Mouse (Mus musculus): ENCODE measurements at regions not wholly inside any gene's neighbourhood (a gene's known extent, or its start where the extent isn't known, plus 50 kb on each side); places are given as distances from the start of the nearest gene placed in this dataset.

DNA sequence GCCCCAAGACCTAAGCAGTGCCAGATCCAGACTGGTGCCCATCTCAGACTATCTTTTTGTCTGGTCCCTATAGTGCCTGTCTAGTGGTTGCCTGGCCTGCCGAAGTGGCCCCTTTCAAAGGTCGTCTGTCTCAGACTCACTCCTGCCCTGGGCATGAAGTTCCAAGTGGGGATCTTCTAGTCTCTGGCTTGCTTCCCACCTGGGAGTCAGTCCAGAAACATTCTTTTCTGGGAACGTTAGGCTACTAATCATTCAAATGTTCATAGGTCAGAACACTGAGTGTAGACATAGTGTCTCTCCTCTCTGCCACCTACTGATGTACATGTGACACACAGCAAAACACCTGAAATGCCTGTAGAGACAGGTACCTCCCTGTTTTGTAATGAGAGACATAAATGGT lies 297.6 kb downstream of the Htr7 start:
- H3K27ac ChIP-seq (ENCODE audit: insufficient read depth, low read depth, low read length), result no peak overlapping the region
- TF ChIP-seq CTCF (conservative IDR thresholded peaks at IDR 0.05; ENCODE audit: insufficient read depth, insufficient read length, low read depth, low read length), result no peak
- no peak for TF ChIP-seq POLR2A (IDR thresholded peaks at IDR 0.05; ENCODE audit: low read depth, low read length)
- H3K4me1 ChIP-seq (ENCODE audit: control insufficient read depth, insufficient read depth, low read length), result peaks cover 5% of the 10 kb centered on the region; the same call in 1 of the 2 replicates
- H3K27me3 ChIP-seq (replicated peaks; ENCODE audit: control insufficient read depth, insufficient read depth, low read length), result no peaks in the 10 kb centered on the region
- H3K36me3 ChIP-seq (ENCODE audit: control insufficient read depth, insufficient read depth, low read length), result no peaks in the 10 kb centered on the region
- WGBS, result 47% methylated on average over 3 of the region's 3 CpGs
- DNase-seq, result peak; percentile 95
- no peak overlapping the region for H3K4me3 ChIP-seq (ENCODE audit: insufficient read depth, low read depth, low read length)

DNA sequence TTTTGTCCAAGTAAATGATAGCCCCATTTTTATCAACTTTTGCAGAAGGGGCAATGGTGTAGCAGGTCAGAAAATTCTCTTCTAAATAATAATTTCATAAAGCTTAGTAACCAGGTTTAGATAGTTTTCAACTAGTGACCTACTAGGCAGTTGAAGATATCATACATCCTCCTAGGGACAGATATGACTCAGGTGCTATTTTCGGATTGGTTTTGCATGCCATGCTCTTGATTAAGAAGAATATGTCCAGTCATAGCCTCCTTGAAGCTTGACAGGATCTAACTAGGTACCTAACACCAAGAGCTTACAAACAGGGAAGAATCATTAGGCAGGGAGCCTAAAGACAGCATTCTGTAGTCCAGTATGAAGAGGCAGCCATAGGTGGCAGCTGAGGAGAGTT lies 301.8 kb downstream of the Htr7 start:
- 65% methylated on average over 1 of the region's 1 CpGs for WGBS
- no peak for TF ChIP-seq POLR2A (IDR thresholded peaks at IDR 0.05; ENCODE audit: low read depth, low read length)
- TF ChIP-seq CTCF (conservative IDR thresholded peaks at IDR 0.05; ENCODE audit: insufficient read depth, insufficient read length, low read depth, low read length), result no peak
- no peaks in the 10 kb centered on the region for H3K36me3 ChIP-seq (ENCODE audit: control insufficient read depth, insufficient read depth, low read length)
- H3K27ac ChIP-seq (ENCODE audit: insufficient read depth, low read depth, low read length), result no peak overlapping the region
- no peak overlapping the region for H3K4me3 ChIP-seq (ENCODE audit: insufficient read depth, low read depth, low read length)
- H3K4me1 ChIP-seq (ENCODE audit: control insufficient read depth, insufficient read depth, low read length), result peaks cover 5% of the 10 kb centered on the region; the same call in 1 of the 2 replicates
- no peak for DNase-seq
- H3K27me3 ChIP-seq (replicated peaks; ENCODE audit: control insufficient read depth, insufficient read depth, low read length), result no peaks in the 10 kb centered on the region

DNA sequence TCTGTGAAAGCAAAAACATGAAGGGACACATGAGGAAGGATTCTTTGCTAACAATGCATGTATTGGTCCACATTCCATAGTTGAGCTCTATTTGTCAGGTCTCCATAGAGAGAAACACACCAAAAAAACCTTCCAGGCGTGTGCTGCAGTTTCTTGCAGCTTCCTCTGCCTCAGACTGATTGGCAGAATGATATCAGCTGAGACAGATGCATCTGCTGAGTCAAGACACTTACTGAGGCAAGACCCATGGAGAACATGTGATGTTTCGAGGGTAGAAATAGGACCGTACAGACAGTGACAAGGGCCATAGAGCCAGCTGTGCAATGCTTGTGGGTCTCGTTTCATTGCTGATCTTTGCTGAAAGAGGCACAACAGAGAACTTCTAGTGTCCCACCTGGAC lies 321.6 kb downstream of the Htr7 start:
- no peak for DNase-seq
- no peak overlapping the region for H3K27ac ChIP-seq (ENCODE audit: insufficient read depth, low read depth, low read length)
- 76% methylated on average over 4 of the region's 4 CpGs for WGBS
- H3K4me3 ChIP-seq (ENCODE audit: insufficient read depth, low read depth, low read length), result no peak overlapping the region
- no peaks in the 10 kb centered on the region for H3K36me3 ChIP-seq (ENCODE audit: control insufficient read depth, insufficient read depth, low read length)
- TF ChIP-seq POLR2A (IDR thresholded peaks at IDR 0.05; ENCODE audit: low read depth, low read length) (no peak), CTCF (conservative IDR thresholded peaks at IDR 0.05; ENCODE audit: insufficient read depth, insufficient read length, low read depth, low read length) (no peak)
- no peaks in the 10 kb centered on the region for H3K4me1 ChIP-seq (ENCODE audit: control insufficient read depth, insufficient read depth, low read length)
- H3K27me3 ChIP-seq (replicated peaks; ENCODE audit: control insufficient read depth, insufficient read depth, low read length), result no peaks in the 10 kb centered on the region

DNA sequence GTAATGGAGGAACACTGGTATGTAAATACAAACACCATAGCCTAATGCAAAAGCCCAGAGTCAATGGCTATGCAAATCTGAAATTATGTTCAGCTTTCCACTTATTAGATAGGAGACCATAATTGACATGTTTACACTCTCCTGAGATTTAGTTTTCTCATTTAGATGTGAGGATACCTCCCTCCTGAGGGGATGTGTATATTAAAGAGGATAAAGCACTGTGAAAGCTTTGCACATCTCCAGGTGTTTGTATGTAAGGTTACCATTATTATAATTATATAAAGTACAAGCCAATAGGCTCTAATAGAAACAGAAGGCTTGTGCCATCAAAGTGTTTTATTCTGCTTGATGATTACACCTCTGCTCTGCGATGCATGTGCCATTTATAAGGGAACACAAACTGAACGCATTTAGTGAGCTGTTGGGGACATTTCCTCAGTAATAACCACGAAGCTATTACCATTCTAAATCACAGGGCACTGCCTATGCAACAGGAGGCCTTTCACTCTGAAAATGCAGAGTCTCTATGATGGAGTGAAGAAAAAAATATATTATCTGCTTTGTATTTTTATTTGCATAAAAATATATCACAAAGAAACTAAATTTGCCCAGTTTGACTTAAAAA lies 328.8 kb downstream of the Htr7 start:
- WGBS, result 71% methylated on average over 3 of the region's 3 CpGs

More for the DNA sequence above, 328.8 kb downstream of the Htr7 start:
- no peak overlapping the region for H3K27ac ChIP-seq (ENCODE audit: insufficient read depth, low read depth, low read length)
- H3K36me3 ChIP-seq (ENCODE audit: control insufficient read depth, insufficient read depth, low read length), result no peaks in the 10 kb centered on the region
- H3K4me1 ChIP-seq (ENCODE audit: control insufficient read depth, insufficient read depth, low read length), result no peaks in the 10 kb centered on the region
- no peak for DNase-seq
- TF ChIP-seq POLR2A (IDR thresholded peaks at IDR 0.05; ENCODE audit: low read depth, low read length), result no peak
- no peak for TF ChIP-seq CTCF (conservative IDR thresholded peaks at IDR 0.05; ENCODE audit: insufficient read depth, insufficient read length, low read depth, low read length)
- no peak overlapping the region for H3K4me3 ChIP-seq (ENCODE audit: insufficient read depth, low read depth, low read length)
- H3K27me3 ChIP-seq (replicated peaks; ENCODE audit: control insufficient read depth, insufficient read depth, low read length), result no peaks in the 10 kb centered on the region
